Mouse (Mus musculus): ENCODE results near the gene Pagr1a.

The Pagr1a gene

DNA sequence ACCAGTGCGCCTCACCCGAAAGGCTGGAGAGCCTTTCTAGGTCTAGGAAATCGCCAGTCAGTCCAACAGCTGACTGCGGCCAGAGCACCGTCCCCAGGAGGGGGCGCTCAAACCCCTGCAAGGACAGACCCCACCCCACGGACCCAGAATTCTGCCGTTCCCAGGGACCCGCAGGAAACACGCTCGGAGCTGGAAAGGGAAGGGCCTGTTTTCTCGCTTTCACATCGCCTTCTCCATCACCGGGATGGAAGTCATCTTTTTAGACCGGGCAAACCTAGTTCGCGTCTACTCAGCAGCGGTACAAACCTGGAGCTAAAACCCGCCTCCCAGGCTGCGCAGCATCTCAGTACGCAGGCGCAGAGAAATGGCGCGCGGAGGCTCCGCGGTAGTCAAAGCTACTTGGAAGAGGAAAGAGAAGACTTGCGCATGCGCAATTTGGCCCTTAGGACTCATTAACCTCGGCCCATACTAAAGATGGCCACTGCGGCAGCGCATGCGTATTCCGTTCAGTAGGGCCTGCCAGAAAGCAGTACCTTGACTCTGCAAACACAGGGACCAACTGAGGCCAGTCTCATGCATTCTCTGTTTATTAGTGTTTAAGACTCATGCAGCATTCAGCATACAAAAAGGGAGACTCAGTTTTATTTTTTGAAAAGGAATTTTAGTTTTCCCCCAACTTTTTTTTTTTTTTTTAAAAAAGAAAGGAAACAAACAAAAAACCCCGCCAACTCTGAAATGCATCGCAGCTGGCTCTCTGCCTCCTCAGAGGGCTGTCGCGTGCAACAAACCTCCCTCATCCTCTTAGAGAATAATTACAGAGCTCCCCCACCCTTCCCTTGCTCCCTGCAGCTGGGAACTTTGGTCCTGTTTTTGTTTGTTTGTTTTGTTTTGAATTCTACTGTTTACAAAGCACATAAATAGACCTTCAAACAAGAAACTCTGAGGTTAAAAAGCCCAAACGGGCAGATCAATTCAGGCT, at the start of gene Pagr1a:
Gene Pagr1a (minus strand): TSS at position 382 of the 979 bp plus-strand sequence.
- DNase-seq (ENCODE audit: extremely low read depth, insufficient read length, low spot score): peak; percentile 96

DNA sequence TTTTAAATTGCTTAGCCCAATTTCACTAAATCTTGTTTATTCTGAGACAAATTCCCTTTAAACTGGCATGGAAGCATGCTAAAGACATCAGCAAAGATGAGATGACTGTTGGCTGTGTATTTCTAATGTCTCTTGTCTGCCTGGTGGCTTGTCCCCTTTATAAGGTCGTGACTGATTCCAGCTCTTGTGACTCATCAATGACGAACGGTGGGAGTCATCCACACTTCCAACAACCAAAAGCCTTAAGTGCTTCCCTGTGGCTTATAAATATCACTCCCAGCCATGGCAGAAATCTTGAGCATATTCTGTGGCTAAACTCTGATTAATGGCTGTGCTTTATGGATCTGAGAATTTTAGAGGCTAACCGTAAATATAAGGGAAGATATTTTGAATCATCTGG, 49.2 kb upstream of the Pagr1a start:
- peak; percentile 34 for DNase-seq (ENCODE audit: extremely low read depth, insufficient read length, low spot score)

DNA sequence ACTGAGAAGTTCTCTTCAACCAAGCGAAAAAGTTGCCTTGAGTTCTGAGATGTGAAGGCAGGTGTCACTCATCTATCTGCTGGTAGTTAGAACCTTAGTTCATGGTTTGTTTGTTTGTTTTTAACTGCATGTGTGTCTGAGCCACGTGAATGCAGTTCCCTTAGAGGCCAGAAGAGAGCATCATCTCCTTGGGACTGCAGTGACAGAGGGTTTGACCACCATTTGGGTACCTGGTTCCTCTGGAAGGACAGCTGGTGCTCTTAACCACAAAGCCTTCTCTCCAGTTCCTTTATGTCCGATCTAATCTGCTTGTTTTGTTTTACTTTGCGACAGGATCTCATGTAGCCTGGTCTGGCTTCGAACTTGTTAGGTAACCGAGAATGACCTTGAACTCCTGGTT, 48.4 kb upstream of the Pagr1a start:
- no peak for DNase-seq (ENCODE audit: extremely low read depth, insufficient read length, low spot score)

DNA sequence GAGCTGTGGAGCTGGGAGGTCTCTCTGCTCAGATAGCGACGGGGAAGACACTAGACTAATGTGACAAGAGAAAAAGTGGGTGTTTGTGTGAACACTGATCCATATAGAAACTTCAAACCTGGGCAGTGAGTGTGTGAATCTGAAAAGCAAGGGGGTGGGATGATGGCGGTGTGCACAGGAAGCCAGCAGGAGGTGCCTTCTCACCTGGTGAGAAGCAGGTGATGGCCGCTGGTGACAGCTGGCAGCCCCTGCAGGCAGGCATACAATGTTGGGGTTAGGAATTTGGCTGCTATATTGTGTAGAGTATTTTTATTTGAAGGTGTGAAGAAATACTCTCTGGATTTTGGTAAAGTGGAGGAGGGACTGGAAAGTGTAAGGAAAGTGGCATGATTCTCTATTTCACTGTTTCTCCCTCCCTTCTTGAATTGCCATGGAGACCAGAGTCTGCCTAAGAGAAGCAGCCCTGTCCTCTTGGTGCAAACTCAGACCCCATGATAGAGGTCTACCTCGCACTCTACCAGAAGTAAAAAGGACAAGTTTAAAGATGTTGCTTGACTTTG, 38.0 kb upstream of the Pagr1a start:
- DNase-seq (ENCODE audit: extremely low read depth, insufficient read length, low spot score): no peak

DNA sequence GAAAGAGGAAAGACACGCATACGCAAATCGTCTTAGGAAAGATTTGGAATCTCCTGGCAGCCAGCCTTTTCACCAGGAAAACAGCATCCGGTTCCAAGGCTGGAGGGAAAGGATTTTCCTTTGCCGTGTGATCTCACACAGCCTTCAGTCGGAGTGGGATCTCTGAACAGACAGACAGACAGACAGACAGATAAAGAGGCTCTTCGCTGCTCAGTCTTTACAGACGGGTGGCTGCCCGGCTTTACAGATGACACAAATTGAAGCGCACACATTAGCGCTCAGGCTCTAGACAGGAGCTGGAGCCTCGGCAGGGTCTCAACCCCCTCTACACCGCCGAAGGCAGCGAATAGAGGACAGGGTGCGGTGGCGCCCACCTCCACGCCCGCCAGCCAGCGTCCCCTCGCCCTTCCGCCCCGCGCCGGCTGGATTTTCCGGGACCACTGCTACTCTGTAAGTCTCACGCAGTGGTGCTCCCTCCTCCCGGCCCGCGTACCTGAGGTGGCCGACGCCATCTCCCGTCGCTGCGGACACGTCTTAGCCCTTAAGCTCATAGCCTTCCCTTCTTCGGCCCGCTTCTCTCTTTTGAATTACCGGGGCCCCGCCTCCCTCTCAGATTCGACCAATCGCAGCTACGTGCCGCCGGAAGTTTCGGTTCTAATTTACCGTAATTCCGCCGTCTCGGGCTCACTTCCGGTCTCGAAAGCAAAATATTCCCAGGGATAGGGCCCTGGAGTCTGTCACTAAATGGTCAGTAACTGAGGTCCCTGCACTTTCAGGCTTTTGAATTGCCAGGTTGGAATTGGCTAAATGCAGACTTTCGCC, 24.9 kb upstream of the Pagr1a start, which contains the start of gene Kif22:
Gene Kif22 (minus strand): TSS at position 621 of the 822 bp plus-strand sequence.
- peak; percentile 79 for DNase-seq (ENCODE audit: extremely low read depth, insufficient read length, low spot score)

DNA sequence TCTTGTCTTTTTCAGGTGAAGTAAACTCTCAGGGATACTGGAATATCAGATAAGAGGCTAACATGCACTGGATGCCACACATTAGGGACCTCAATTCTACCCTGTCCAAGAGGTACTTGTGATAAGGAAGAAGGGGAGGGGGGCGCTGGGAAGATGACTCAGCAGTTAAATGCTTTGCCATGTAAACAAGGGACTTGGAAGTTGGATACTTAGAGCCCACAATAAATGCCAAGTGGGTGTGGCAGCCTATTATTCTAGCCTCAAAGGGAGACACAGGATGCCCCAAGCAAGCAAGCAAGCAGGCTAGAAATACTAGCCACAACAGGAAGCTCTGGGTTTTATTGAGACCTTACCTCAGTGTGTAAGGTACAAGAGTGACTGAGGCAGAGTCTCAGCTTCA, 14.1 kb upstream of the Pagr1a start:
- DNase-seq (ENCODE audit: extremely low read depth, insufficient read length, low spot score): no peak

DNA sequence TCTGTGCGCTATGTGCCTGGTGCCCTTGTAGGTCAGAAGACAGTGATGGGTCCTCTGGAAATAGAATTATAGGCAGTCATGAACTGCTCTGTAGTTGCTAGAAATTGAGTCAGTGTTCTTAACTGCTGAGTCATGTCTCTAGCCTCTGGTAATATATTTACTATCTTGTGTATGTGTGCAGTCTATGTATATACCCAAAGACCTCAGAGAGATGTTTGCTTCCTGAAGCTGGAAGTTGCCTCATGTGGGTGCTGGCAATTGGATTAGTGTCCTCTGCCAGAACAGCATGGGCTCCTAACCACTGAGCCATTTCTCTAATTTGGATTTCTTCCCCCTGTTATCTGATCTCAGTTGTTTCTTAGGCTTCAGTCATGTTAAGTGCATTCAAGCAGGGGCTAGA, 13.0 kb upstream of the Pagr1a start:
- DNase-seq (ENCODE audit: extremely low read depth, insufficient read length, low spot score): no peak

DNA sequence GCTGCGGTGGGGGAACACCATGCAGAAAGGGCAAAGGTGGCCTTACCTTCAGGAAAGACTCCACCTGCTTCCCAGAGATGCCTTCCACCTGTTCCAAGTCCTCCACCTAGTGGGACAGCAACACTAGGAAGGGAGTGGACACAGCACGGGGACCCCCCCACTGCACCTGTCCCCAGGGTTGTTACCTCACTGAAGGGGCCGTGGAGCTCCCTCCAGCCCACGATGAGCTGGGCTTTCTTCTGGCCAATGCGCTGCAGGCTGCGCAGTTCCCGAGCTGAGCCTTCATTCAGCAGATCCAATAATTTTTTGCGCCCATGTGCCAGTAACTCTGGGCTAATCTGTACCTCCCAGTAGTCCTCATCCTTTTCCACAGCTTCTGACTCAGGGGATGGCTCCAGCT, 10.7 kb upstream of the Pagr1a start:
- DNase-seq (ENCODE audit: extremely low read depth, insufficient read length, low spot score): no peak

DNA sequence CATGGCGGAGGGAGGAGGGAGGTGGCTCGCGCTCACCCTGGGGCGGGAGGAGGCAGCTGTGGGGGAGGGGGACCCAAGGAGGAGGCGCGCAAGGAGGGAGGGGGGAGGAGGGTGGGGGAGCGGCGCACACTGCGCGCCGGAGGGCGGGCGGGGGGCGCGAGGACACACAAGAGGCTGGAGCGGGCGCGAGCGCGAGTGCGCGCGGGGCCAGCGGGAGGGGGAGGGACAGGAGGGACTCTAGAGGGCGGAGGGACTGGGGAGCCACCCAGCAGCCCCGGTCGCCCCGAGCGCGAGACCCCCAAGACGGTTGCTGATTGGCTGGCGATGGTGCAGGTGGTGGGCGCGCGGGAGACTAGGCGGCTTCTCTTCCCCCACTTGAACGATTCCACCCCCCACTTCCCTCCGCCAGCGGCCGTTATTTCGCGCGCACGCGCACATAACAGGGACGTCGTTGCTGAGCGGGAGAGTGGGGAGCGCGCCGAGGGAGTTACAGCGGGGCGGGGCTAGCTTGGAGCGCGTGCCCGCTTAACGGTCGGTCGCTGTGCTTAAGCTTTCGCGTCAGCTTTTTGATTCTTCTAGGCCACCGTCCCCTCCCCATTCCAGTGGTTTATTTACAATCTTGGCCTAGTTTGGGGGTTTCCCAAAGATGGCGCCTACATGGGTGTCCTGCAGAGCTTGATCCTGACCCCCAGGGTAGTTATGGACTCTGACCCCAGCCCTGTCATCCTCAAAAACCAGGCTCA, 10.0 kb upstream of the Pagr1a start, which contains the start of gene Maz:
Gene Maz (minus strand): TSS at position 54 of the 743 bp plus-strand sequence.
- peak; percentile 99 for DNase-seq (ENCODE audit: extremely low read depth, insufficient read length, low spot score)

DNA sequence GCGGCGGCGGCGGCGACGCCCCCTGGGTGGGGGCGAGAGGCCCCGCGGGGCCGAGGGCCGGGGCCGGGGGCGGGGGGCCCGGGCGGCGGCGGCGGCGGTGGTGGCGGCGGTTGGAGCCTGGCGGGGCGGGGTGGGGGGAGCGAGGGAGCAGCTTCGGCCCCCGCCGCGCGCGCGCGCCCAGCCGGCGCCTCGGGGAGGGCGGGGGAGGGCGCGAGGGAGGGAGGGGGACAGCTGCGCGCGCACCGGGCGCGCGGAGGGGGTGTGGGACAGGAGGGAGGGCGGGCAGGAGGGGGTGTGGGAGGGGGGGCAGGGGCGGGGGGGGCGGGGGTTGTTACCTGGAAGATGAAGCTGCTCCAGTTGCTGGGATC, 9.4 kb upstream of the Pagr1a start:
- no peak for DNase-seq (ENCODE audit: extremely low read depth, insufficient read length, low spot score)

DNA sequence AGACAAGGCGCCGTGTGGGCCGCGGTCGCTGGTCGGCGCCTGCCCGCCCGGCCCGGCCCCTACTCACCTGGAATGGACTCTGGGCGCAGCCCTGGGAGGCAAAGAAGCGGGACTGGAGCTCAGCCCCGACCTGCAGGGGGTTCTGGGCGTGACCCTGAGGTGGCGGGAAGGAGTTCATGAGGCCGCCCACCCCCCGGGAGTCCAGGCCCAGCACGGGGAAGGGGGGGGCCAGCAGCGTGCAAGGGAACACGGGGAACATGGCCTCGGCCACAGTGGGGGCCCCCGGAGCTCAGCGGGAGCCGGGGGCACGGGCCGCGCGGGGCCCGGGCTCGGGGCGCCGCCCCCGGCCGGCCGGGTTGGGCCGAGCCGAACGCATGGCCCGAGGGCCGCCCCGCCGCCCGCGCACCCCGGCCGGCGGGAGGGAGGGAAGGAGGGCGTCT, 9.0 kb upstream of the Pagr1a start:
- peak; percentile 65 for DNase-seq (ENCODE audit: extremely low read depth, insufficient read length, low spot score)

DNA sequence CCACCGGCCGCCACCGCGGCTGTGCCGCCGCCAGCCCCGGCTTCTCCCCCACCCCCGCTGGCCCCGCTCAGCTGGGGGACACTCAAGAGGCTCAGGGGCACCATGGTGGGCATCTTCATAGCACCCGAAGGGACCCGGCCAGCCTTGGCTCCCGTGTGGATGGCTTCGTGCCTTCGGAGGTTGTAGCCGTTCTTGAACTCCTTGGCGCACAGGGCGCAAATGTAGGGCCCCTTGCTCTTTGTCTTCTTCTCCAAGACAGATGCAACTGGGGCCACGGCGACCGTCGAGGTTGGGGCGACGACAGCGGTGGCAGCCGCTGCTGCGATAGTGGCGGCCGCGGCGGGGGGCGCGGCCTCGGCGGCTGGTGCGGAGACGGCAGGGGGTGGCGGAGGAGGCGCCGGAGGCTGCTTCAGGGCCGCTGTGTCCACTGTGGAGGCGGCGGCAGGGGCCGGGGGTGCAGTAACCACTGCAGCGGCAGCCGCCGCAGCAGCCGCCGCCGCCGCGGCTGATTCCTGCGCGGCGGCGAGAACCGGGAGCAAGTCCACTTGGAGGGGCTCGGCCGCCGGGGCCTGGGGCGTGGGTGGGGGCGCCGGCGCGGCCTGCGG, 8.5 kb upstream of the Pagr1a start:
- no peak for DNase-seq (ENCODE audit: extremely low read depth, insufficient read length, low spot score)

DNA sequence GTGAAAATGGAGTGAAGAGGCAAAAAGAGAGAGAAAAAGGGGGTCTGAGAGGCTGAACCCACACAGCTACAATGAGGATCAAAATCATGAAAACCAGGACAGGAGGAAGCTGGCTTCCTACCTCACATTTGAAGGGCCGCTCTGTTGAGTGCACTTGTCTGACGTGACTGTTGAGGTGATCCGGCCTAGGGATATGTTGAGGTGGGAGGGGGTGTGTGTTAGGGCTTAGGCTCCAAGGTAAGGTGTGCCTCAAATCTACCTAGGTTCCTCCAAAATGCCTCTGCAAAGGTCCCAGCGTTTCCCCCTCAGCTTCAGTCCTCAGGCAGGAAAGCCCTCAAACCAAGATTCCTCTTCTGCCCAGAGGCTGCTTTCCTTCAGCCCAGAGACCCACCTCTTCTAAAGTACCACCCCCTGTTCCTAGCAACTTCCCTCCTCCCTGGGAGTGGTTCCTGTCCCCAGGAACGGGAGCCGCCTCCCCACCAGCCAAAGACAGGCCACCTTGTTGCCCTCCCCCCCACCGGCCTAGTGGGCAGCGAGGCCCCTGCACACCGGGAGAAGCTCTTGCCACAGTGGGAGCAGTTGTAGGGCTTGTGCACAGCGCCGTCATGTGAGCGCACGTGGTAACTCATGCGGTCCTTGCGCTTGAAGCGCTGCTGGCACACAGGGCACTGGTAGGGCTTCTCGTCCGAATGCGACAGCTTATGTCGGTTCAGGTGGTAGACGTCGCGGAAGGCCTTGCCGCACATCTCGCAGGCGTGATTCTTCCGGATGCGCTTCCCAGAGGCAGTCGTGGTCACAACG, 7.8 kb upstream of the Pagr1a start:
- peak; percentile 81 for DNase-seq (ENCODE audit: extremely low read depth, insufficient read length, low spot score)

DNA sequence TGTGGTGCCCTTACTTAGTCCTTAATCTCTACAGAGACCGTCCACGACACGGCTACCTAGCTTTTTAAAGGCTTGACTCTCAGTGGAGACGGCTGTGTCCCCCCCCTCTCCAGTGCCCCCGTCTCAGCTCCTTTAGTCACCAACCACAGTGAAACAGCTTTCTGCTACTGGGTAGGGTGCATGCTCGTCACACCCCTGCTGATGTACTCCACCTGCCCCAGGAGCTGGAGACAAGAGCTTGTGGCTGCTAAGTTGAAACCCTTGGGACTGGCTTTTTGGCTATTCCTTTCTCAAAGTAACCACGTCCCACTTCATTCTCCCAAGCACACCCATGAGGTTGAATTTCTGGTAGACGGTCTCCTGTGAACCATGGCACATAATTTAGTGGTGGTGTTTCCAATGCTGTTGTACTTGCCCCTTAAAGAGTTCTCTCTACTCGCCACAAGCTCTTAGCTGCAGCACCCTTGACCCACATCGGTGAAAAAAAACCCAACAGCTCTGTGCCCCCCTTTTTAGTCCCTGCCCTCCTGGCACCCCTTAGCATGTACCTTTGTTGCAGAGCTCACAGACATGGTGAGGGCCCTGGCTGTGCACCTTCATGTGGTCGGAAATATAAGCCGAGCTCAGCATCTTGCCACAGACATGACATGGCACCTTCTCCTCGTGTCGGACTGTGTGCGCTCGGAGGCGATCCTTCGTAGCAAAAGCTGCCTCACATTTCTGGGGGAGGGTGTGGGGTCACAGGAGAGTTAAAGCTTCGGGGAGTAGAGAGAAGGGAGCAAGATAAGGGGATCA, 6.9 kb upstream of the Pagr1a start:
- no peak for DNase-seq (ENCODE audit: extremely low read depth, insufficient read length, low spot score)

DNA sequence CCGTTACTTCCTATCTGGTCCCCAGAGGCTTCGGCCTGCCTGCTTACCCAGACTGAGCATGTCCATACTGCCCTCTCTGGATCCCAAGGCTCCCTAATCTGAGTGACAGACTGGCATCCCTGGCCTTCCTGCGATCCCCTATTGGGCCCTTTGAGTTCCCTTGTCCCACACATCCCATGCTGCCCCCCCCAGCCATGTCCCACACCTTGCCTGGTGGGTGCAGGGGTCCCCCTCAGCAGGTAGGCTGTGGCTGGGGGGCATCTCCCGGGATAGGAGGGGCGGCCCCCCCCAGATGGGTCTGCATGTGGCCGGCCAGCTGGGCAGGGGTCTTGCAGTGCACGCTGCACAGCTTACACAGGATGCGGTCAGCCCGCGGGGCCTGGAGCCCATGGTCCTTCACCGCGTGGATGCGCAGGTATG, 6.1 kb upstream of the Pagr1a start:
- DNase-seq (ENCODE audit: extremely low read depth, insufficient read length, low spot score): no peak

DNA sequence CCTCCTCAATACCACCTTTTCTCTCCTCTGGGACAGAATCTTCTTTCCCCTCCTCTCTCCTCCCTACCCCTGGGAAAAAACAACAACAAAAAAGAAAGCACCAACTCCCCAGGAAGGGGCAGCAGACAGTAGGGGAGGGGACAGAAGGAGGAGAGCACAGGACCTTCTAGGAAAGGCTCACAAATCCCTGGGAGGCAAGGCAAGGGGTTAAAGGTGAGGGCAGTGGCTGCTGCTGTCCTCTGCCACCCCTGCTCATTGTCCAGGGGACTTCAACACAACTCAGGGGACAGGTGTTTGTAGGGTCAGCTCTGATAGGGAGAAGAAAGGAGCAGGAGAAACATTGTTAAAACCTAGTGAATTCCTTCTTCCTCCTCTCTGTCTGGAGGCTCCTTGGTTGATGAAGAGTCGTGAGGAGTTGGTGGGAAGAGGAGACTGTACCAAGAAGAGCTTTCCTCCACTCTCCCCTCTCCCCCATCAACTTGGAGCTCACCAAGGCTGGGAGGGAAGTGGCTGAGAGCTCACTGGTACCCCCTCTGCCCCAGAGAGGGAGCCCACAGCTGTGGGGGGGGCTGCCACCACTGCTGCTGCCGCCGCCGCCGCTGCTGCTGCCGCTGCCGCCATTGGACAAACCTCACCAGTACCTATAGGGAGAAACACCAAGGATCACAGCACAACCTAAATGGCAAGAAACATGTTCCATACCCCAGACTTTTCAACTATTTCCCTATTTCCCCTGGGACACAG, 5.5 kb upstream of the Pagr1a start:
- no peak for DNase-seq (ENCODE audit: extremely low read depth, insufficient read length, low spot score)
